Mouse (Mus musculus) CH12.LX (cell line): ENCODE results near the gene Hist2h4. TPM values are rescaled to one million over a fixed set of nuclear protein-coding genes. Genes with fewer than 3 reads are reported as not detected.

Experiments
- DNase-seq: peaks from one replicate; pipeline ENCODE4 v3.0.0-alpha.2; 2013; ENCODE audit errors: extremely low read depth
- H3K27ac ChIP-seq: 2 replicates; pipeline ENCODE4 v1.5.1; 2012; ENCODE audit warnings: low read depth, mild to moderate bottlenecking, control low read depth, moderate library complexity; ENCODE audit not compliant: insufficient read depth
- H3K27me3 ChIP-seq: replicated peaks from 2 replicates; pipeline ENCODE3; 2012; ENCODE audit warnings: inconsistent platforms
- H3K36me3 ChIP-seq, 2 experiments: replicated peaks in 1 of 2; 2 replicates each; pipeline versions ENCODE3 to v1.6.1; 2012; ENCODE audit warnings: inconsistent platforms in 1 of 2, low read length in 1 of 2, mild to moderate bottlenecking in 1 of 2, mixed read lengths in 1 of 2, moderate library complexity in 1 of 2; ENCODE audit not compliant: control insufficient read depth in 1 of 2, insufficient read depth in 1 of 2
- H3K4me1 ChIP-seq, 2 experiments: 2 replicates each; pipeline ENCODE4 v1.6.1; 2012; ENCODE audit warnings: inconsistent platforms in 1 of 2, moderate library complexity in 1 of 2; ENCODE audit not compliant: insufficient read depth in 2 of 2, control insufficient read depth in 1 of 2
- H3K4me2 ChIP-seq: 2 replicates; pipeline ENCODE4 v1.6.1; 2012; ENCODE audit warnings: low read depth, mild to moderate bottlenecking, control low read depth; ENCODE audit not compliant: poor library complexity, insufficient read depth, severe bottlenecking
- H3K4me3 ChIP-seq, 3 experiments: fragments of 150-350 bp in 1 of 3; sonication (generic) in 1 of 3; replicated peaks in 1 of 3; 2 replicates each; pipeline versions ENCODE3 to v1.5.1; 2011 to 2012; ENCODE audit warnings: low read depth in 2 of 3, low read length in 2 of 3, mild to moderate bottlenecking in 2 of 3, moderate library complexity in 2 of 3, control low read depth in 1 of 3, improper control_type of control experiment in 1 of 3, inconsistent platforms in 1 of 3, mixed read lengths in 1 of 3; ENCODE audit not compliant: poor library complexity in 1 of 3
- H3K79me2 ChIP-seq: replicated peaks from 2 replicates; pipeline ENCODE4 v1.6.1; 2012; ENCODE audit warnings: mild to moderate bottlenecking, moderate library complexity; ENCODE audit not compliant: control insufficient read depth, poor library complexity, insufficient read depth, severe bottlenecking; ENCODE audit errors: extremely low read depth
- H3K9ac ChIP-seq: 2 replicates; pipeline ENCODE4 v1.6.1; 2012; ENCODE audit warnings: low read depth, mild to moderate bottlenecking, control low read depth, moderate library complexity; ENCODE audit not compliant: insufficient read depth
- H3K9me3 ChIP-seq: replicated peaks from 2 replicates; pipeline ENCODE3; 2012; ENCODE audit warnings: low read length, inconsistent platforms, mixed read lengths
- BHLHE40 ChIP-seq: IDR thresholded peaks from 2 replicates; pipeline ENCODE4 v1.6.1; 2011; ENCODE audit warnings: mild to moderate bottlenecking, low read depth, low read length, improper control_type of control experiment
- CHD1 ChIP-seq: IDR thresholded peaks from 2 replicates; pipeline ENCODE4 v1.6.1; 2012; ENCODE audit warnings: low read depth, low read length, improper control_type of control experiment, inconsistent platforms
- CHD2 ChIP-seq: IDR thresholded peaks from 2 replicates; pipeline ENCODE4 v1.6.1; 2011; ENCODE audit warnings: low read length, improper control_type of control experiment
- CTCF ChIP-seq, 2 experiments: IDR thresholded peaks in 1 of 2; conservative IDR thresholded peaks in 1 of 2; 2 replicates each; pipeline ENCODE4 v1.5.1; 2011 to 2012; ENCODE audit warnings: low read depth in 2 of 2, low read length in 2 of 2, improper control_type of control experiment in 1 of 2, inconsistent platforms in 1 of 2, mild to moderate bottlenecking in 1 of 2, moderate library complexity in 1 of 2
- E2F4 ChIP-seq: IDR thresholded peaks from 2 replicates; pipeline ENCODE4 v1.6.1; 2011; ENCODE audit warnings: low read depth, low read length, improper control_type of control experiment; ENCODE audit not compliant: insufficient replicate concordance
- EP300 ChIP-seq: IDR thresholded peaks from 2 replicates; pipeline ENCODE4 v1.6.1; 2011; ENCODE audit warnings: low read length, improper control_type of control experiment
- ETS1 ChIP-seq: conservative IDR thresholded peaks from 2 replicates; pipeline ENCODE4 v1.6.1; 2012; ENCODE audit warnings: low read depth, mild to moderate bottlenecking, inconsistent platforms, low read length, improper control_type of control experiment, moderate library complexity
- GABPA ChIP-seq: IDR thresholded peaks from 2 replicates; pipeline ENCODE4 v1.6.1; 2012; ENCODE audit warnings: low read depth, low read length, improper control_type of control experiment, inconsistent platforms; ENCODE audit not compliant: insufficient replicate concordance
- HCFC1 ChIP-seq: IDR thresholded peaks from 2 replicates; pipeline ENCODE4 v1.6.1; 2012; ENCODE audit warnings: low read depth, mild to moderate bottlenecking, inconsistent platforms, low read length, improper control_type of control experiment
- IRF4 ChIP-seq: IDR thresholded peaks from 2 replicates; pipeline ENCODE4 v1.6.1; 2014; ENCODE audit warnings: low read depth, mild to moderate bottlenecking, inconsistent platforms, low read length, improper control_type of control experiment
- JUN ChIP-seq: IDR thresholded peaks from 2 replicates; pipeline ENCODE4 v1.6.1; 2011; ENCODE audit warnings: low read depth, mild to moderate bottlenecking, low read length, improper control_type of control experiment, moderate library complexity; ENCODE audit not compliant: insufficient read depth
- JUND ChIP-seq: conservative IDR thresholded peaks from 2 replicates; pipeline ENCODE4 v1.6.1; 2011; ENCODE audit warnings: low read depth, low read length, improper control_type of control experiment
- KAT2A ChIP-seq: IDR thresholded peaks from 2 replicates; pipeline ENCODE4 v1.6.1; 2012; ENCODE audit warnings: low read length, improper control_type of control experiment, inconsistent platforms; ENCODE audit not compliant: insufficient replicate concordance
- MAFK ChIP-seq: IDR thresholded peaks from 2 replicates; pipeline ENCODE4 v1.6.1; 2011; ENCODE audit warnings: low read length, improper control_type of control experiment; ENCODE audit not compliant: insufficient replicate concordance
- MAX ChIP-seq: IDR thresholded peaks from 2 replicates; pipeline ENCODE4 v1.6.1; 2011; ENCODE audit warnings: low read length, improper control_type of control experiment
- MXI1 ChIP-seq: IDR thresholded peaks from 2 replicates; pipeline ENCODE4 v1.6.1; 2011; ENCODE audit warnings: mild to moderate bottlenecking, low read depth, low read length, improper control_type of control experiment
- MYC ChIP-seq: IDR thresholded peaks from 2 replicates; pipeline ENCODE4 v1.6.1; 2011; ENCODE audit warnings: low read depth, mild to moderate bottlenecking, improper control_type of control experiment, low read length
- NRF1 ChIP-seq: IDR thresholded peaks from 2 replicates; pipeline ENCODE4 v1.6.1; 2014; ENCODE audit warnings: low read depth, mild to moderate bottlenecking, inconsistent platforms, low read length, improper control_type of control experiment, moderate library complexity
- POLR2A ChIP-seq: IDR thresholded peaks from 2 replicates; pipeline ENCODE4 v1.6.1; 2011; ENCODE audit warnings: low read depth, mild to moderate bottlenecking, improper control_type of control experiment, low read length
- POLR2AphosphoS2 ChIP-seq: IDR thresholded peaks from 2 replicates; pipeline ENCODE4 v1.6.1; 2011; ENCODE audit warnings: low read depth, low read length, improper control_type of control experiment
- RAD21 ChIP-seq: IDR thresholded peaks from 2 replicates; pipeline ENCODE4 v1.6.1; 2011; ENCODE audit warnings: low read depth, mild to moderate bottlenecking, low read length, improper control_type of control experiment, moderate library complexity
- RCOR1 ChIP-seq: conservative IDR thresholded peaks from 2 replicates; pipeline ENCODE4 v1.6.1; 2012; ENCODE audit warnings: low read depth, mild to moderate bottlenecking, inconsistent platforms, low read length, improper control_type of control experiment
- SIN3A ChIP-seq: IDR thresholded peaks from 2 replicates; pipeline ENCODE4 v1.6.1; 2012; ENCODE audit warnings: low read length, improper control_type of control experiment, inconsistent platforms
- SMC3 ChIP-seq: IDR thresholded peaks from 2 replicates; pipeline ENCODE4 v1.6.1; 2011; ENCODE audit warnings: low read depth, low read length, improper control_type of control experiment
- TBP ChIP-seq: conservative IDR thresholded peaks from 2 replicates; pipeline ENCODE4 v1.6.1; 2011; ENCODE audit warnings: low read depth, low read length, improper control_type of control experiment
- TCF12 ChIP-seq: IDR thresholded peaks from 2 replicates; pipeline ENCODE4 v1.6.1; 2014; ENCODE audit warnings: low read depth, mild to moderate bottlenecking, inconsistent platforms, low read length, improper control_type of control experiment
- UBTF ChIP-seq: IDR thresholded peaks from 2 replicates; pipeline ENCODE4 v1.6.1; 2012; ENCODE audit warnings: low read depth, mild to moderate bottlenecking, inconsistent platforms, low read length, improper control_type of control experiment, moderate library complexity
- ZC3H11A ChIP-seq: IDR thresholded peaks from 2 replicates; pipeline ENCODE4 v1.6.1; 2012; ENCODE audit warnings: low read depth, mild to moderate bottlenecking, inconsistent platforms, low read length, improper control_type of control experiment
- ZMIZ1 ChIP-seq: IDR thresholded peaks from 2 replicates; pipeline ENCODE4 v1.6.1; 2012; ENCODE audit warnings: low read depth, mild to moderate bottlenecking, inconsistent platforms, low read length, improper control_type of control experiment
- dilution Hi-C: fragments of 300-500 bp; cut with MboI; formaldehyde crosslinking; loops from 2 replicates; pipeline ENCODE4 v1.14.3; 2020; ENCODE audit warnings: low sequenced_read_pairs; ENCODE audit not compliant: extremely low pct_unique_long_range_greater_than_20kb, extremely low pct_ligation_motif_present
- in situ Hi-C: fragments of 300-500 bp; cut with MboI; formaldehyde crosslinking; loops from 3 replicates; pipeline ENCODE4 v1.14.3; 2019; ENCODE audit warnings: low sequenced_read_pairs, low pct_ligation_motif_present, low pct_unique_long_range_greater_than_20kb, mixed read lengths
- polyA plus RNA-seq: library from polyadenylated mRNA; unstranded; fragments of >175 nt; gene quantifications from 2 replicates; pipeline ENCODE4 v1.2.1, GENCODE M21; 2012; ENCODE audit warnings: low read depth; ENCODE audit not compliant: insufficient read length
- total RNA-seq, 2 experiments: library from RNA; depleted of rRNA; stranded (reverse); fragments of 300-350 nt in 1 of 2; fragments of >200 nt in 1 of 2; gene quantifications; 2 replicates each; pipeline ENCODE4 v1.2.3; 2012 to 2014

Hist2h4 gene
- total and polyA plus RNA-seq, 3 experiments, result 0.91 to 116 (median 2.5) TPM

- H3K27me3 ChIP-seq, result no peaks in the 10 kb centered on the region
- no peaks in the 10 kb centered on the region for H3K79me2 ChIP-seq
- no peak overlapping the region for H3K4me2 ChIP-seq
- H3K9ac ChIP-seq, result no peak overlapping the region
- no peaks in the 10 kb centered on the region for H3K36me3 ChIP-seq
- H3K9me3 ChIP-seq, result no peaks in the 10 kb centered on the region
- H3K4me1 ChIP-seq, result peaks cover 8 to 32% of the 10 kb centered on the region in 2 experiments
- dilution Hi-C loops, result no loop called here
- H3K27ac ChIP-seq, result no peak overlapping the region
- no peak for TF ChIP-seq TCF12
- no peak for TF ChIP-seq CTCF (conservative IDR thresholded peaks at IDR 0.05 in 1 of 2, IDR thresholded peaks at IDR 0.05 in 1 of 2; ENCODE audit: low read depth in 2 of 2, low read length in 2 of 2)
- TF ChIP-seq NRF1, result no peak
- no peak for TF ChIP-seq JUND
- no peak for TF ChIP-seq RAD21
- no peak for TF ChIP-seq MAFK
- no peak for TF ChIP-seq MXI1
- TF ChIP-seq CHD2, result no peak
- TF ChIP-seq ZMIZ1, result no peak
- no peak for TF ChIP-seq MYC
- no peak for TF ChIP-seq RCOR1
- TF ChIP-seq POLR2A, result no peak
- no peak for TF ChIP-seq KAT2A
- TF ChIP-seq BHLHE40, result no peak
- no peak for TF ChIP-seq SIN3A
- no peak for TF ChIP-seq ETS1
- TF ChIP-seq, all 38 proteins: peak for 0
- no peak for DNase-seq
- H3K4me3 ChIP-seq, result no peak overlapping the region
- in situ Hi-C loops, result no loop called here
Observed at GRCm38 (mm10) chr3:96255926-96256593, 7.1 kb downstream of the Hist2h4 start.

- peaks cover 8 to 32% of the 10 kb centered on the region in 2 experiments for H3K4me1 ChIP-seq
- H3K9ac ChIP-seq, result peak overlapping the region; percentile 22
- H3K9me3 ChIP-seq, result no peaks in the 10 kb centered on the region
- dilution Hi-C loops, result no loop called here
- no peak overlapping the region for H3K4me2 ChIP-seq
- H3K27me3 ChIP-seq, result no peaks in the 10 kb centered on the region
- DNase-seq, result no peak
- H3K79me2 ChIP-seq, result no peaks in the 10 kb centered on the region
- in situ Hi-C loops, result no loop called here
- peak overlapping the region; percentile 53 for H3K27ac ChIP-seq
- no peaks in the 10 kb centered on the region for H3K36me3 ChIP-seq
- H3K4me3 ChIP-seq, result no peak overlapping the region
- TF ChIP-seq POLR2AphosphoS2 (no peak), HCFC1 (peak; percentile 73), EP300 (no peak), MYC (no peak), ZC3H11A (no peak), TBP (0 out of 2 replicates have a peak, but pooled peaks have one; percentile 25), ZMIZ1 (no peak), TCF12 (peak; percentile 43; the same call in 1 of the 2 replicates), KAT2A (no peak), CTCF (conservative IDR thresholded peaks at IDR 0.05 in 1 of 2, IDR thresholded peaks at IDR 0.05 in 1 of 2; ENCODE audit: low read depth in 2 of 2, low read length in 2 of 2) (no peak), JUN (no peak), SIN3A (no peak), POLR2A (peak; percentile 51; the same call in 1 of the 2 replicates), E2F4 (no peak), IRF4 (no peak), BHLHE40 (no peak), RCOR1 (no peak), MAX (no peak), CHD1 (peak; percentile 96), SMC3 (no peak), JUND (no peak), MXI1 (no peak; the same call in 1 of the 2 replicates), ETS1 (no peak), UBTF (no peak), NRF1 (no peak), GABPA (no peak)
Observed at GRCm38 (mm10) chr3:96254683-96255355, 8.3 kb downstream of the Hist2h4 start.
